12 mouse cellular contexts compared by ENCODE assay signal in genomic region chr4:150240381-150240886, GRCm38 (mm10). TPM values are rescaled to one million over a fixed set of nuclear protein-coding genes. Genes with fewer than 3 reads are reported as not detected.
DNase-seq lines count a peak whose midpoint lies in the region; ATAC-seq and TF ChIP-seq lines count a peak whose summit lies in the region.
"Had no signal": no experiment of that assay in that cellular context is flagged by ENCODE, and none has a peak within 500 bp of the region (broad histone marks: within the 10 kb centered on the region; RNA-seq: fewer than 3 reads in every experiment).

No protein-coding gene starts in this region.

- no peak for ATAC-seq in heart, embryonic 11.5 days (replicated peaks; ENCODE audit: insufficient number of reproducible peaks, low FRiP score, low TSS enrichment)
- no peak for ATAC-seq in megakaryocyte, adult 5-6 weeks (ENCODE audit: poor library complexity, severe bottlenecking)
- ATAC-seq in embryonic facial prominence, embryonic 15.5 days (ENCODE audit: insufficient number of reproducible peaks, low FRiP score, low TSS enrichment, low read depth) = no peak

- H3K27ac ChIP-seq in heart, embryonic 11.5 days (ENCODE audit: low read depth, low read length) = no peak overlapping the region
- H3K27ac ChIP-seq in embryonic facial prominence, embryonic 15.5 days (replicated peaks) = no peak overlapping the region

- H3ac ChIP-seq in myocyte (ENCODE audit: control insufficient read depth, insufficient read length) = no peak overlapping the region

- DNase-seq in heart, postnatal 4 days = no peak
- no peak for DNase-seq in thymus, postnatal 0 days (ENCODE audit: low spot score)
- no peak for DNase-seq in spleen, adult 18-20 months

- peak overlapping the region; percentile 14; the same call in 1 of the 2 replicates for H3K4me3 ChIP-seq in heart, embryonic 11.5 days (ENCODE audit: low read depth, low read length)
- H3K4me3 ChIP-seq in megakaryocyte, embryonic 14.5 days (replicated peaks) = peak overlapping the region; percentile 97
- no peak overlapping the region for H3K4me3 ChIP-seq in embryonic facial prominence, embryonic 15.5 days (replicated peaks)
- H3K4me3 ChIP-seq in myocyte = peak overlapping the region; percentile 99

- H3K4me2 ChIP-seq in heart, embryonic 11.5 days = peak overlapping the region; percentile 46
- H3K4me2 ChIP-seq in embryonic facial prominence, embryonic 15.5 days (replicated peaks) = peak overlapping the region; percentile 57; the same call in 1 of the 2 replicates
- H3K4me2 ChIP-seq in myocyte (ENCODE audit: low read depth) = peak overlapping the region; percentile 96

- H3K9me3 ChIP-seq in heart, embryonic 11.5 days (replicated peaks; ENCODE audit: control insufficient read depth, low read length) = no peaks in the 10 kb centered on the region
- no peaks in the 10 kb centered on the region for H3K9me3 ChIP-seq in megakaryocyte, embryonic 14.5 days
- H3K9me3 ChIP-seq in embryonic facial prominence, embryonic 15.5 days (replicated peaks) = no peaks in the 10 kb centered on the region

- peaks cover 48% of the 10 kb centered on the region for H3K36me3 ChIP-seq in heart, embryonic 11.5 days (ENCODE audit: control insufficient read depth, insufficient read depth, low read length)
- H3K36me3 ChIP-seq in megakaryocyte, embryonic 14.5 days (replicated peaks; ENCODE audit: low read length) = peaks cover 67% of the 10 kb centered on the region
- H3K36me3 ChIP-seq in embryonic facial prominence, embryonic 15.5 days = peaks cover 59% of the 10 kb centered on the region
- H3K36me3 ChIP-seq in myocyte (ENCODE audit: control insufficient read depth, insufficient read depth) = peaks cover 60% of the 10 kb centered on the region

- no peaks in the 10 kb centered on the region for H3K27me3 ChIP-seq in heart, embryonic 11.5 days (ENCODE audit: control insufficient read depth, insufficient read depth, low read length)
- no peaks in the 10 kb centered on the region for H3K27me3 ChIP-seq in megakaryocyte, embryonic 14.5 days (replicated peaks)
- H3K27me3 ChIP-seq in embryonic facial prominence, embryonic 15.5 days = no peaks in the 10 kb centered on the region
- no peaks in the 10 kb centered on the region for H3K27me3 ChIP-seq in myocyte (ENCODE audit: control insufficient read depth, insufficient read depth, insufficient read length)

- peaks cover 29% of the 10 kb centered on the region for H3K4me1 ChIP-seq in heart, embryonic 11.5 days (ENCODE audit: control insufficient read depth, insufficient read depth, low read length)
- H3K4me1 ChIP-seq in megakaryocyte, embryonic 14.5 days = peaks cover 87% of the 10 kb centered on the region
- peaks cover 45% of the 10 kb centered on the region for H3K4me1 ChIP-seq in embryonic facial prominence, embryonic 15.5 days

- H3K79me2 ChIP-seq in myocyte (ENCODE audit: control insufficient read depth, insufficient read depth) = peaks cover 74% of the 10 kb centered on the region

- no peak for TF ChIP-seq POLR2A in myocyte (IDR thresholded peaks at IDR 0.05; ENCODE audit: insufficient read length, low read depth)

- 0 out of 2 replicates have a peak overlapping the region, but pooled peaks have one; percentile 34 for H3K9ac ChIP-seq in heart, embryonic 11.5 days (ENCODE audit: low read depth, low read length)
- H3K9ac ChIP-seq in embryonic facial prominence, embryonic 15.5 days = no peak overlapping the region

- 75% methylated on average over 1 of the region's 1 CpGs for WGBS in heart, embryonic 11.5 days (ENCODE audit: insufficient replicate concordance)
- 79% methylated on average over 1 of the region's 1 CpGs for WGBS in embryonic facial prominence, embryonic 15.5 days

TF ChIP-seq in myocyte, 11 proteins besides CTCF, POLR2A, EP300 and RAD21:
- TF ChIP-seq MYOG (IDR thresholded peaks at IDR 0.05; ENCODE audit: control insufficient read depth in 1 of 3, insufficient read depth in 1 of 3, insufficient read length in 2 of 3, low read depth in 2 of 3) = no peak
- TF ChIP-seq MYOD1 (IDR thresholded peaks at IDR 0.05; ENCODE audit: control insufficient read depth in 1 of 3, insufficient read length in 2 of 3, low read depth in 2 of 3) = no peak
- TF ChIP-seq POLR2AphosphoS2 (IDR thresholded peaks at IDR 0.05; ENCODE audit: insufficient read length, low read depth) = no peak
- TF ChIP-seq TCF3 (IDR thresholded peaks at IDR 0.05; ENCODE audit: insufficient read length, low read depth) = no peak
- no peak for TF ChIP-seq USF1 (IDR thresholded peaks at IDR 0.05; ENCODE audit: low read depth)
- no peak for TF ChIP-seq E2F4 (IDR thresholded peaks at IDR 0.05; ENCODE audit: insufficient read depth)
- TF ChIP-seq SRF (IDR thresholded peaks at IDR 0.05; ENCODE audit: control insufficient read depth, insufficient read length, low read depth) = no peak
- no peak for TF ChIP-seq MAX (IDR thresholded peaks at IDR 0.05; ENCODE audit: low read depth)
- TF ChIP-seq CEBPB (IDR thresholded peaks at IDR 0.05; ENCODE audit: insufficient read depth, poor library complexity, severe bottlenecking) = no peak
- no peak for TF ChIP-seq TCF12 (IDR thresholded peaks at IDR 0.05; ENCODE audit: insufficient read depth, poor library complexity, severe bottlenecking)
- no peak for TF ChIP-seq REST (IDR thresholded peaks at IDR 0.05; ENCODE audit: insufficient read depth, insufficient read length)

RNA-seq across cellular contexts. Expression of gene Eno1, which starts 3.9 kb away (rescaled TPM):
- polyA plus RNA-seq in heart, embryonic 11.5 days (2014; fragmentation: Nextera tagmentation; extraction: Ambion mirVana) = 2,057 and 2,150 TPM in 2 replicates
- total RNA-seq in heart, postnatal 4 days (2021) = 100 to 1,000 TPM; 303 to 307 TPM
- 2,192 and 2,220 TPM in 2 replicates for polyA plus RNA-seq in megakaryocyte, embryonic 14.5 days (2012; ENCODE audit: insufficient read depth, low replicate concordance)
- total RNA-seq in megakaryocyte, adult 5-6 weeks (2015) = 382 and 422 TPM in 2 replicates
- total RNA-seq in megakaryocyte, adult 5-6 weeks (2017) = 352 and 362 TPM in 2 replicates
- 1,331 and 1,435 TPM in 2 replicates for polyA plus RNA-seq in embryonic facial prominence, embryonic 15.5 days (2015; fragmentation: Nextera tagmentation; extraction: Ambion mirVana)
- 1,358 TPM for polyA plus RNA-seq in myocyte (2012; fragmentation: generic; extraction: Trizol)
- 700 and 780 TPM in 2 replicates for polyA plus RNA-seq in thymus, postnatal 0 days (2015; fragmentation: Nextera tagmentation; extraction: Ambion mirVana)

RNA-seq across cellular contexts. Expression of gene Car6, which starts 39.3 kb away (rescaled TPM):
- polyA plus RNA-seq in heart, embryonic 11.5 days (2014; fragmentation: Nextera tagmentation; extraction: Ambion mirVana) = 0.32 TPM in 1 of 2 replicates, not detected in the other
- not detected for total RNA-seq in heart, postnatal 4 days (2021)
- polyA plus RNA-seq in megakaryocyte, embryonic 14.5 days (2012; ENCODE audit: insufficient read depth, low replicate concordance) = not detected in 2 replicates
- total RNA-seq in megakaryocyte, adult 5-6 weeks (2015) = 0.20 and 0.39 TPM in 2 replicates
- not detected in 2 replicates for total RNA-seq in megakaryocyte, adult 5-6 weeks (2017)
- polyA plus RNA-seq in embryonic facial prominence, embryonic 15.5 days (2015; fragmentation: Nextera tagmentation; extraction: Ambion mirVana) = 0.37 and 0.84 TPM in 2 replicates
- 52.7 TPM for polyA plus RNA-seq in myocyte (2012; fragmentation: generic; extraction: Trizol)
- 0.30 and 0.93 TPM in 2 replicates for polyA plus RNA-seq in thymus, postnatal 0 days (2015; fragmentation: Nextera tagmentation; extraction: Ambion mirVana)
- total RNA-seq: gastrocnemius, postnatal 25 days had no signal
- polyA plus RNA-seq: brain, embryonic 14.5 days; large intestine, adult 2 months; lung, embryonic 16.5 days had no signal

RNA-seq across cellular contexts. Expression of gene Rere, which starts 41.0 kb away (rescaled TPM):
- polyA plus RNA-seq in heart, embryonic 11.5 days (2014; fragmentation: Nextera tagmentation; extraction: Ambion mirVana) = 26.0 and 29.1 TPM in 2 replicates
- 10 to 100 TPM; 70.0 to 72.5 TPM for total RNA-seq in heart, postnatal 4 days (2021)
- polyA plus RNA-seq in megakaryocyte, embryonic 14.5 days (2012; ENCODE audit: insufficient read depth, low replicate concordance) = 39.0 and 101 TPM in 2 replicates
- total RNA-seq in megakaryocyte, adult 5-6 weeks (2015) = 60.3 and 65.8 TPM in 2 replicates
- total RNA-seq in megakaryocyte, adult 5-6 weeks (2017) = 16.3 and 19.1 TPM in 2 replicates
- polyA plus RNA-seq in embryonic facial prominence, embryonic 15.5 days (2015; fragmentation: Nextera tagmentation; extraction: Ambion mirVana) = 26.5 and 27.2 TPM in 2 replicates
- polyA plus RNA-seq in myocyte (2012; fragmentation: generic; extraction: Trizol) = 34.0 TPM
- 9.8 and 13.6 TPM in 2 replicates for polyA plus RNA-seq in thymus, postnatal 0 days (2015; fragmentation: Nextera tagmentation; extraction: Ambion mirVana)

Comparison
In these comparisons a context has a peak if more than half of its experiments do, and no peak if none do; other contexts are left out.
1. H3K4me2 ChIP-seq: peak in every context shown above with its lines; median percentile 96 in myocyte; 57 in embryonic facial prominence, embryonic 15.5 days; 46 in heart, embryonic 11.5 days.
2. RNA of gene Car6, which starts 39.3 kb away (polyA plus RNA-seq): 52.7 TPM in myocyte (single experiment); 0.37 to 0.84 TPM in embryonic facial prominence, embryonic 15.5 days, 0.30 to 0.93 TPM in thymus, postnatal 0 days, 0.32 TPM in heart, embryonic 11.5 days and not detected in megakaryocyte, embryonic 14.5 days; every median in the first group is over 10 times any median in the second.